Mouse (Mus musculus): ENCODE data around the gene Lce1l. TPM values are rescaled to one million over a fixed set of nuclear protein-coding genes. Genes with fewer than 3 reads are reported as not detected.

Lce1l gene
- polyA plus RNA-seq, 1 experiment = not detected

DNA sequence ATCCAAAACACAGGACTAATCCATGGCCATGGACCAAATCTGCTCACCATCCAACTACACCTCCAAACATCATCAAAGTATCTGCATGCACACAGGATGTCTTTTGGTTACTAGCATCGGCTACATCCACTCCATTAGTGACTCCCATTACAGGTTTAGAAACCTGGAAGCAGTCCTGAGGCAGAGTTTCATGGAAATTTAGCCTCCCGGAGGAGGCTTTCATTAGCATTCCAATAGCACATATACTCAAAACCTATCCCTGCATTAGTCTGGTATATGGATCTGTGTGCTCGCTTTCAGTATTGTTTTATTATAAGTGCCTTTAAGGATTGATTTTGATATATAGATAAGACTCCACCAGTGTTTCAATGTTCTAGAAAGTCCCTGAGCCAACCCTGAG lies 35.5 kb downstream of the Lce1l start:
- no peak for DNase-seq
- no peak for TF ChIP-seq POLR2A (IDR thresholded peaks at IDR 0.05; ENCODE audit: low read depth, low read length)
- TF ChIP-seq CTCF (conservative IDR thresholded peaks at IDR 0.05; ENCODE audit: insufficient read depth, insufficient read length, low read depth, low read length) = no peak
- no peaks in the 10 kb centered on the region for H3K36me3 ChIP-seq (ENCODE audit: control insufficient read depth, insufficient read depth, low read length)
- no peaks in the 10 kb centered on the region for H3K27me3 ChIP-seq (replicated peaks; ENCODE audit: control insufficient read depth, insufficient read depth, low read length)
- no peak overlapping the region for H3K4me3 ChIP-seq (ENCODE audit: insufficient read depth, low read depth, low read length)
- no peaks in the 10 kb centered on the region for H3K4me1 ChIP-seq (ENCODE audit: control insufficient read depth, insufficient read depth, low read length)
- H3K27ac ChIP-seq (ENCODE audit: insufficient read depth, low read depth, low read length) = no peak overlapping the region
- 92% methylated on average over 3 of the region's 3 CpGs for WGBS

DNA sequence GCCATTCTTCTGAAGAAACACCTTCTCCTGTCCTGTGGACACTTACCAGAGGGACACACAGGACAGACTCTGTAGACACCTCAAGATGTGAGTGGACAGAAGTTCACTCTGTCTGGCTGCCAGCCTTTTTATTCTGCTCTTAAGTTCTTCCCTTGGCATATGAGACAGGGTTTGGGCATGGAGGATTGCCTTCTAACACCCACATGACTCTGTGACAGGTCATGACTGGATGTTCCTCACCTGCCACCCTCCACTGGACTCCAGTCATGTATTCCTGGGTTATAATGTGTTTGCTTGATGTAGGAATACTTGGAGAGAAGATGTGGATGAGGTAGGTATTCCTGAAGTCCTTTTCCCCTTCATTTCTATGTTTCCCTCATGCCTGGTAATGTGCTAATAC lies 43.3 kb downstream of the Lce1l start, which contains the start of gene Lce1k:
Gene Lce1k, minus strand, starts transcription at position 101 of the 400 bp plus-strand sequence.
- TF ChIP-seq CTCF (conservative IDR thresholded peaks at IDR 0.05; ENCODE audit: insufficient read depth, insufficient read length, low read depth, low read length) (no peak), POLR2A (IDR thresholded peaks at IDR 0.05; ENCODE audit: low read depth, low read length) (no peak)

More for the DNA sequence above, 43.3 kb downstream of the Lce1l start, which contains the start of gene Lce1k:
- H3K36me3 ChIP-seq (ENCODE audit: control insufficient read depth, insufficient read depth, low read length) = no peaks in the 10 kb centered on the region
- no peaks in the 10 kb centered on the region for H3K27me3 ChIP-seq (replicated peaks; ENCODE audit: control insufficient read depth, insufficient read depth, low read length)
- H3K4me3 ChIP-seq (ENCODE audit: insufficient read depth, low read depth, low read length) = no peak within 1 kb of the TSS
- no peak for DNase-seq
- H3K4me1 ChIP-seq (ENCODE audit: control insufficient read depth, insufficient read depth, low read length) = no peaks in the 10 kb centered on the region
- no peak within 1 kb of the TSS for H3K27ac ChIP-seq (ENCODE audit: insufficient read depth, low read depth, low read length)

Other genes starting within 250 kb of the Lce1l start
- not detected in 2 replicates for gene 2210017I01Rik, start 243.8 kb downstream of the Lce1l start, polyA plus RNA-seq (2012; rRNA removed)
- gene Lce6a, start 229.6 kb downstream of the Lce1l start, polyA plus RNA-seq (2012; rRNA removed) = not detected in 2 replicates
- not detected in 2 replicates for gene Lce1a1, start 203.0 kb downstream of the Lce1l start, polyA plus RNA-seq (2012; rRNA removed)
- not detected in 2 replicates for gene Lce1b, start 194.4 kb downstream of the Lce1l start, polyA plus RNA-seq (2012; rRNA removed)
- gene Lce1a2, start 181.0 kb downstream of the Lce1l start, polyA plus RNA-seq (2012; rRNA removed) = not detected in 2 replicates
- gene Lce1c, start 172.0 kb downstream of the Lce1l start, polyA plus RNA-seq (2012; rRNA removed) = not detected in 2 replicates
- gene Lce1d, start 164.1 kb downstream of the Lce1l start, polyA plus RNA-seq (2012; rRNA removed) = not detected in 2 replicates
- gene Lce1e, start 142.2 kb downstream of the Lce1l start, polyA plus RNA-seq (2012; rRNA removed) = not detected in 2 replicates
- gene Lce1f, start 130.9 kb downstream of the Lce1l start, polyA plus RNA-seq (2012; rRNA removed) = not detected in 2 replicates
- gene Gm38119, start 112.2 kb downstream of the Lce1l start, polyA plus RNA-seq (2012; rRNA removed) = not detected in 2 replicates
- not detected in 2 replicates for gene Lce1g, start 98.9 kb downstream of the Lce1l start, polyA plus RNA-seq (2012; rRNA removed)
- not detected in 2 replicates for gene Lce1h, start 86.2 kb downstream of the Lce1l start, polyA plus RNA-seq (2012; rRNA removed)
- not detected in 2 replicates for gene Lce1i, start 72.4 kb downstream of the Lce1l start, polyA plus RNA-seq (2012; rRNA removed)
- not detected in 2 replicates for gene Lce1j, start 60.8 kb downstream of the Lce1l start, polyA plus RNA-seq (2012; rRNA removed)
- gene Lce1k, start 43.4 kb downstream of the Lce1l start, polyA plus RNA-seq (2012; rRNA removed) = not detected in 2 replicates
- not detected in 2 replicates for gene Kprp, start 24.0 kb downstream of the Lce1l start, polyA plus RNA-seq (2012; rRNA removed)
- gene 2310050C09Rik, start 18.9 kb upstream of the Lce1l start, polyA plus RNA-seq (2012; rRNA removed) = not detected in 2 replicates
- not detected in 2 replicates for gene Lce3a, start 74.9 kb upstream of the Lce1l start, polyA plus RNA-seq (2012; rRNA removed)
- not detected in 2 replicates for gene Lce3b, start 81.7 kb upstream of the Lce1l start, polyA plus RNA-seq (2012; rRNA removed)
- gene Lce3c, start 93.2 kb upstream of the Lce1l start, polyA plus RNA-seq (2012; rRNA removed) = not detected in 2 replicates
- not detected in 2 replicates for gene Lce3d, start 106.1 kb upstream of the Lce1l start, polyA plus RNA-seq (2012; rRNA removed)
- gene Lce3e, start 115.8 kb upstream of the Lce1l start, polyA plus RNA-seq (2012; rRNA removed) = not detected in 2 replicates
- not detected in 2 replicates for gene Lce3f, start 140.9 kb upstream of the Lce1l start, polyA plus RNA-seq (2012; rRNA removed)
- gene Crct1, start 164.4 kb upstream of the Lce1l start, polyA plus RNA-seq (2012; rRNA removed) = not detected in 2 replicates
- gene Lce1m, start 167.8 kb upstream of the Lce1l start, polyA plus RNA-seq (2012; rRNA removed) = not detected in 2 replicates
- not detected in 2 replicates for gene Gm4858, start 217.5 kb upstream of the Lce1l start, polyA plus RNA-seq (2012; rRNA removed)

Measured in kidney, adult 2 months (tissue).